Mouse (Mus musculus) 3T3-L1 (cell line): ENCODE data around the gene Crk.

Experiments
- DNase-seq: peaks from one replicate; pipeline ENCODE4 v3.0.0-alpha.2; 2015; ENCODE audit warnings: low read depth, low spot score

Crk gene

DNA sequence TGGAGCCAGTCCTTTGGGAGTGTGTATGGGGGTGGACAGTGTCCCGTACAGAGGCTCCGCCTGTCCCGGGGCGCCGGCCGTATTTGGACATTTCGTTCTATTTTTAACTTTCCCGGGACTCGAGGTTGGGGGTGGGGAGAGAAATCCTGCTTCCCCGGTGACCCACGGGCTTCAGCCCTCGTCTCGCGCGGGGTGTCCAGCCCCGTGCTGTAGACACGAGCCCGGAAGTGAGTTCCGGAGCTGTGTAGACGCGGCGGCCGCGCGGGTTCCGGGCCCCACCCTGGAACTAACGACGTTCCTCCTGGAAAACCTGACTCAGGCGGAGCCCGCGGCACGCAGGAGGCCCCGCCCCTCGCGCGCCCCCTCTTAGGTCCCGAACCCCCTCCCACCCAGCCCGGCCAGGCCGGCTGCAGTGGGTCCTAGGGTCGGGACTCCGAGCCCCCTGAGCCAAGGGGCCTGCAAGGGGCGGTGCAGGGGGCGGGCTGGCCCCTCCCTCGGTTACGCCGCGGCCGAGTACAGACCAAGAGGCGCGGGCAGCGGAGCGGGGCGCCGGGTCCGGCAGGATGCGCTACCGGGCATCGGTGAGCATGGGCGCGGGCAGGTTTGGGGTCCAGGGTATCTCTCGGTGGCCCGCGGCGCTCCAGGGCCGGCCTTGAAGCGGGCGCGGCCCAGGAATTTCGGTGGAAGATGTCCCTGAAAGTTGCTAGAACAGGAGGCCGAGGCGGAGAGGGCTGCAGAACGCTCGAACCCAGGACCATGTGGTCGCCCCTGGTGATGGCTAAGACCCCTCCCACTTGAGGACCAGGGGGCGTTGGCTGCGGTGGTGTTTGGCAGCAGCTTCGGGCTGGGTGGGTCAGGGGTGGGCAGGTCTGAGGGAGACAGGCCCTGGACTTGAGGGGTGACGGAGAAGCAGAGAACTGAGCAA is 23.2 kb upstream of the Crk start:
- peak; percentile 85 for DNase-seq

DNA sequence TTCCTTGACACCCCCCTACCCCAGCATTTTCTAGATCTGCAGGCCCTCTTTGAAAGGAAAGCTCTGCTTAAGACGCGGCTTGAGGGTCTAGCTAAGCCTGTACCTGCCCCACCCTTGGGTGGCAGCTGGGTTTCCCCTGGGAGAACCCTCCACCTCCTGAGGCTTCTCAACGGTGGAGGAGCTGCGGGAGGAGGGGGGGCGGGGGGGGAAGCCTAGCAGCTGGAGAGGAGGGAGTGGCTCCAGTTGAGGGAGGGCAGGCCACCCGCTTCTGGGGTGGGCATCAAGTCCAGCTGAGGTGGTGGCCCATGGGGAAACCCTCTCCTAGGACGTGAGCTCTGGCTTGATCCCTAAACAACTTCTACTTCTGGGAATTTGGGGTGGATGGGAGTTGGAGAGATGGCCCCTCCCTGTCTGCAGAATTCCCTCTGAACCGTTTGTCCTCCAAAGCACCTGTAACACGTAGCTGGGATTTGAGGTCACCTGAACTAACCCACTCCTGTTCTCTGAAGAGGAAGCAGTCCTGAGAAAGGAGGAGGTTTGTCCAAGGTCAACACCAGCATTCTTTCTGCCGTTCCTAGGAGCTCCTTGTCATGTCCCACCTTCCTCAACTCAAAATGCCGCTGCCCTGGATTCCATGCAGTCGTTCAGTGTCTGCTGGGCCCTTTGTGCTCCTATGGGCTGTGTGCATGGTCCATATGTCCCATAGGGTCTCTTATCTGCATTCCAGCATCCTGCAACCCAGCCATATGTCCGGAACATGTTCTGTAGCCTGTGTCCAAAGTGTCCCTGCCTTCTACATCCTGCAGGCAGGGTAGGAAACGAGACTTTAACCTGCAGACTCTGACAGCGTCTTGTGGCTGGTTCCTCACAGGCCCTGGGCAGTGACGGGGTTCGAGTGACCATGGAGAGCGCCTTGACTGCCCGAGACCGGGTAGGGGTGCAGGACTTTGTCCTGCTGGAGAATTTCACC is 22.2 kb upstream of the Crk start:
- no peak for DNase-seq

DNA sequence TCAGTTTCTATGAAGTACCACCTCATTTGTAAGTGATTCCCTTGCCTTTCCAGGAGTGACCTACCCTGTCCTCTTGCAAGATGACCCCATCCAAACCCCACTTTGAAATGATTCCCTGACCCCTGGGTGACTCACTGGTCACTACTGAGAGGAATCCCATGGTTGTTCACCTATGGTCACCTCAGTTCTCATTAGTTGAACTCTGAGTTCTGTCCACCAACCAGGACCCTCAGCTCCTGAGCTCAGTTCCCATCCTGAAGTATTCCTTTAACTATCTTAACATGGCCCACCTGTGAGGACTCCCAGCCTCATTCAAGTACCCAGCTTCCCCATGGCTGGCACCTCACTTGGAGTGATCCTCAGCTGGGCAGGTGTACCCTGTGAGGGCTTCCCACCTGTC is 21.2 kb upstream of the Crk start:
- DNase-seq: no peak

DNA sequence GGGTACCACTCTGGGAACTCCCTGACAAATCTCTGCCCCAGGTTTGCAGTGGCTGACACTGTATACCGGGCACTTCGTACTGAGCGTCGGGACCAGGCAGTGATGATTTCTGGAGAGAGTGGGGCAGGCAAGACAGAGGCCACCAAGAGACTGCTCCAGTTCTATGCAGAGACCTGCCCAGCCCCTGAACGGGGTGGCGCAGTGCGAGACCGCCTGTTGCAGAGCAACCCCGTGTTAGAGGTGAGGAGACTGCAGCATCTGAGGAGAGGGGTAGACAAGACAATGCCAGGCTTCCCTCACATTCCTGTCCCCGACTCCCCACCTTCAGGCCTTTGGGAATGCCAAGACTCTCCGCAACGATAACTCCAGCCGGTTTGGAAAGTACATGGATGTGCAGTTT is 20.7 kb upstream of the Crk start:
- DNase-seq: no peak

DNA sequence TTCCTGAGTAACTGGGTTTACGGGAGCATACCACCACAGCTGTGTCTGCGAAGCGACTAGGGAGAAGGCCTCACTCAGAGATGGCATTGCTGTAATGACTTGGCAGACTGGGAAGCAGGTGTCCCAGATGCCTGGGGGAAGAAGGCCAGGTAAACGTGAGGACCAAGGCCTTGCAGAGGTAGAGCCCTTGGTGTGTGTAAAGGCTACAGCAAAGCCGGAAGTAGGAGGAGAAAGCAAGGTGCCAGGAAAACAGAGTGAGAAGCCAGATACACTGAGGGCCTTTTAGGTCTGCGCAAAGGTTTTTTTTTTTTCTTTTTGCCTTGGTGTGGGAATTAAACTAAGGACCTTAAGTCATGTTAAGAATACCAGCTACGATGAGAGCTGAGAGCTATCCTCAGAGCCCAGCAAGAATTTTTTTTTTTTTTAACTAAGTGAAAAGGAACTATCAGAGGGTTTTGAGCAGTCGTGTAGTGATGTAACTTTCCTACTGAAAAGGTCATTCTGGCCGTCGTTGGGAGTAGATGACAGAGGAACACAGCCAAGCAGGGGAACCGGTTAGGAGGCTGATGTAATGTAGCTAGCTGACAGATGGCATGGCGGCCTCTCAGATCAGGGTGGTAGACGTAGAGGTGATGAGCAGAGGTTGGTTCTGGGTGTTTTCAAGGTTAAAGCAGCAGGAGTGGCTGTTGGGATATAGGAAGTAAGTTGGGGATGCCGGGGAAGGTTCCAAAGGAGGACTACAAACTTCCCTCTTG is 19.9 kb upstream of the Crk start:
- DNase-seq: no peak

DNA sequence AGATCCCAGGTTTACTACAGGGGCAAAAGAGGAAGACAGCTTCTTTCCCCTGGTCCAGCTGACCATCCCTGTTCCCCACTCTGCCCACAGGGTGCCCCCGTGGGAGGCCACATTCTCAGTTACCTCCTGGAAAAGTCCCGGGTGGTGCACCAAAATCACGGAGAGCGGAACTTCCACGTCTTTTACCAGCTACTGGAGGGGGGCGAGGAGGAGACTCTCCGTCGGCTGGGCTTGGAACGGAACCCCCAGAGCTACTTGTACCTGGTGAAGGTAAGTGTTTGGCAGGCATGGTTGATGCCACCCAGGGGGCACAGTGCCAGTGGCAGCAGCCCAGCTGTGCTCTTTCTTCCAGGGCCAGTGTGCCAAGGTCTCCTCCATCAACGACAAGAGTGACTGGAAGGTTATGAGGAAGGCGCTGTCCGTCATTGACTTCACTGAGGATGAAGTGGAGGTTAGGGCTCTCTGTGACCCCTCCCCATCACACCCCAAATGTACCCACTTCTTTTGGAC is 18.9 kb upstream of the Crk start:
- DNase-seq: no peak

DNA sequence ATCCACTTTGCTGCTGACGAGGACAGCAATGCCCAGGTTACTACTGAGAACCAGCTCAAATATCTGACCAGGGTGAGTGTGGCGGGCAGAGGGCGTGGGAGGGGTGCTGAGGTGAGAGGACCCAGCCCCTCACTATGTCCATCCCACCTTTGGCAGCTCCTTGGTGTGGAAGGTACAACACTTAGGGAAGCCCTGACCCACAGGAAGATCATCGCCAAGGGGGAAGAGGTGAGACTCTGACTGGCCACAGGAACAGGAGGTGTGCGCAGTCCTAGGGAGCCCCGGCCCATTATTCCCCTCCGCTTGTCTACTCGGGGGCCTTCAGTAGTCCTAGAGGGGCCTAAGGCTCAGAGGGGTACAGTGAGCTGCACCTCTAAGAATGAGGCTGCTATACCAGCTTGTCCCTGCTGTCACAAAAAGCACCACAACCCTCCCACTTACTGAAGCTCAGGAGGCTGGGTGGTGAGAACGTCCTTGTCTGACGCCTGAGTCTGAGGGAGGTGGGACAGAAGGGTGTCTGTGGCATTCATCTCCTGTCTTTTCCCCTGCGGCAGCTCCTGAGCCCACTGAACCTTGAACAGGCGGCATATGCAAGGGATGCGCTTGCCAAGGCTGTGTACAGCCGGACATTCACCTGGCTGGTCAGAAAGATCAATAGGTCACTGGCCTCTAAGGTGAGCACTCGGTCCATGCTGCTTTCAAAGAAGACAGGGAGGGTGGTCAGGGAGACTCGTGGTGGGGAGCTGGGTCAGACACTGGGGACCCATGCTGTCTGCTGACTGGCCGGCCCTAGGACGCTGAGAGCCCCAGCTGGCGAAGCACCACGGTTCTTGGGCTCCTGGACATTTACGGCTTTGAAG is 17.9 kb upstream of the Crk start:
- no peak for DNase-seq

DNA sequence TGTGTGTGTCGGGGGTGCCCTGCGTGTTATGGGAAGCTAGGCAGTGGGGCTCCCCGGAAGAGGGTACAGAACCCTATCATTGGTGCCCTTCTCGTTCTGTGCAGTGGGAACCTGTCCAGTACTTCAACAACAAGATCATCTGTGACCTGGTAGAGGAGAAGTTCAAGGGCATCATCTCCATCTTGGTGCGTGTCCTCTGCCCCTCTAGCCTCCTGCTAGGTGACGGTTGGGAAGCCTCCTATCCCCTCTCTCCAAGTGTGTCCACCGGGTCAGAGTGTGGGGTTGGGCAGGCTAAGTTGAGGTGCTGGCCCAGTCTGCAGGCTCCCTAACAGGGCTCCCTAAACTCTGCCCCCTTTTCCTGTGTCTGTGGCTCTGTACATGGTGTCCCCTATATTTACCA is 16.9 kb upstream of the Crk start:
- DNase-seq: no peak

DNA sequence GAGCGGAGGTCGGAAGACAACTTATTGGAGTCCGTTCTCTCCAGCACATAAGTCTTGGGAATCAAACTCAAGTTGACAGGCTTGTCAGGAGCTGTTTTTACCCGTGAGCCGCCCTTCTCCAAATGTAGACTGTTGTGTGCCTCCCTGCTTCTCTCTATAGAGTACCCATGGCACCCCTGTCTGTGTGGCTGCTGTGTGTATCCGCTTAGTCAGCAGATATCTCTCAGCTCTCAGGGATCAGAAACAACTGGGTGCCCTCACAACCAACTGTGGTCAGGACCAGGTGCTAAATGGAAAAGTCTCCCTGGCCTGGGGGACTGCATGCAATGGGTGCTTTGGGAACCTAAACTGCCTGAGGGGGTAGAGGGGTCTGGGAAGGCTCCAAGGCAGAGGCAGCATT is 12.8 kb upstream of the Crk start:
- DNase-seq: no peak

DNA sequence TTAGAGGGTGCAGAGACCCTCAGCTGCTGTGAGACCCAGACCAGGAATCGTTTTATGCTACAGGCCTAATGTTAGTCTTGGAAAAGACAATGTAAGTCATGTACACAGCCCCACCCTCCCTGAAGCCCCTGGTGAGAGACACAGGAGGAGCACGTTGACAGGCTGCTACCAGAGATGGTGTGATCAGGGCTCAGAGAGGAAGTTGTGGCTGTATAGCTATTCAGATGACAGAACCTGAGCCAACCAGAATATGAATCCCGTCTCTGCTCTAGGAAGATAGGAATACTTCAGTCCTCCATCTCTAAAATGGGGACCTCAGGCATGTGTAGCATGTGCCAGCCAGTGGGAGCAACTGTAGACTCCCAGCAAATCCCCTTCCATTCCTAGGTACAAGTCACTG is 10.4 kb upstream of the Crk start:
- no peak for DNase-seq

DNA sequence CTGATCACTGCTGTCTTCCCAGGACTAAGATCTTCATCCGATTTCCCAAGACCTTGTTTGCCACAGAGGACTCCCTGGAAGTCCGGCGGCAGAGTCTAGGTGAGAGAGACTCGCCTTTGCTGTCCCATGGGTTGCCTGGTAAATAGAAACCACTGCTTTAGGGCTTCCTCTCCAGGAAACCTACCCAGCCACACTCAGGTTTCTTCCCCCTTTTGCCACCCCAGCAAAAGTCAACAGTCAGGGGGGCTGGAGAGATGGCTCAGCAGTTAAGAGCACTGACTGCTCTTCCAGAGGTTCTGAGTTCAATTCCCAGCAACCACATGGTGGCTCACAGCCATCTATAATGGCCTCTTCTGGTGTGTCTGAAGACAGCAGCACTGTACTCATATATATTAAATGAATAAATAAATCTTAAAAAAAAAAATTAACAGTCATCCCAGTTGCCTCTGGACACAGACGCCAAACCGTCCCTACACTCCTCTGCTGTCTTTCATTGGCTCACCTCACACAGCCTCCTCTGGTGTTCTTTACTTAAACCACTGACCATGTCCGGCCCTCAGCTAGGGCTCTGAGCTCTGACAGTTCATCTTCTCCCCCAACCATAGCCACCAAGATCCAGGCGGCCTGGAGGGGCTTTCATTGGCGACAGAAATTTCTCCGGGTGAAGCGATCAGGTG is 9.7 kb upstream of the Crk start:
- DNase-seq: no peak

DNA sequence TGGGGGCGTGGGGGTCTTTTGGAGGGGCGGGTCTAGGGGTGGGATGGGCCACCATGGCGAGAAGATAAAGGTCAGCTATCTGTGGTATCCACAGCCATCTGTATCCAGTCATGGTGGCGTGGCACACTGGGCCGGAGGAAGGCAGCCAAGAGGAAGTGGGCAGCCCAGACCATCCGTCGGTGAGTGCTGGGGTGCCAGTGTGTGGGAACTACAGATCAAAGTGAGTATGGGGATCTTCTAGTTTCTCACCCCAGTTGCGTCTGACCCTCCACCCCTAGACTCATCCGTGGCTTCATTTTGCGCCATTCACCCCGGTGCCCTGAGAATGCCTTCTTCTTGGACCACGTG is 9.2 kb upstream of the Crk start:
- no peak for DNase-seq

DNA sequence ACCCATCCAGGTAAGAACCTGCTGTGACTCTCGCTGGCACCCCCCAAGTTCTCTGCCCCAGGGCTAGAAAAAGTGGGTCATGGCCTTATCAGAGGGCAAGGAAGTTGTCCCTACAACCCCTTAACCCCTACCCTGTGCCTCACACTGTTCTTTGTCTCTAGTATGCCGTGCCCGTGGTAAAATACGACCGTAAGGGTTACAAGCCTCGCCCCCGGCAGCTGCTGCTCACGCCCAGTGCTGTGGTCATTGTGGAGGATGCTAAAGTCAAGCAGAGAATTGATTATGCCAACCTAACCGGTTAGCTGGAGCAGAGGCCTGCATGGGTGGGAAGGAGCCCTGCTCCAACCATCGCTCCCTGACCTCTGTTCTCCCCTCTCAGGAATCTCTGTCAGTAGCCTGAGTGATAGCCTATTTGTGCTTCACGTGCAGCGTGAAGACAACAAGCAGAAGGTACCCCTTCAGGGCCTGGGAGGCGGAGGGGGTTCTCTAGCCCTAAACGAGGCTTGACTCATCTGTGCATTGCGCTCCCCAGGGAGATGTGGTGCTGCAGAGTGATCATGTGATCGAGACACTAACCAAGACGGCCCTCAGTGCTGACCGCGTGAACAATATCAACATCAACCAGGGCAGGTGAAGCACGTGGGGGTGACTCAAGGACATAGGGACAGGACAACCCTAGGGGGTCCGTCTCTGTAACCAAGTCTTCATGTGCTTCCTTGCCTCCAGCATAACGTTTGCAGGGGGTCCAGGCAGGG is 7.5 kb upstream of the Crk start:
- DNase-seq: no peak

DNA sequence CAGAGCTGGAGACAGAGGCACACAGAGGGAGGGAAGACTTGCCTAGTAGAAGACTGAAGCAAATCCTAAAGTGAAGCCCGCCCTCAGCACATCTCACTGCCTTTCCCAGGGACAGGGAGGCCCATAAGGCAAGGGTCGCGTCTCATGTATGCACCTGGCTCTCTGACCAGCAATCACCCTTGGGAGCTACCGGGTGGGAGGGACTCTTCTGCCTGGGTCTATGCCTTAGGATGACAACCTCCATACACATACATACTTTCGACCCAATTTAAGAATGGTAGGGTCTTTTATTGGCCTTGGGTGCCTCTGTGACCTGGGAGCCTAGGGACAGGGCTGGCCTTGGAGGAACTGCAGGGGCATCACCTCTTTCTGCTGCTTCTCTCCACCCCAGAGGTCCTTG is 5.6 kb upstream of the Crk start:
- DNase-seq: no peak

DNA sequence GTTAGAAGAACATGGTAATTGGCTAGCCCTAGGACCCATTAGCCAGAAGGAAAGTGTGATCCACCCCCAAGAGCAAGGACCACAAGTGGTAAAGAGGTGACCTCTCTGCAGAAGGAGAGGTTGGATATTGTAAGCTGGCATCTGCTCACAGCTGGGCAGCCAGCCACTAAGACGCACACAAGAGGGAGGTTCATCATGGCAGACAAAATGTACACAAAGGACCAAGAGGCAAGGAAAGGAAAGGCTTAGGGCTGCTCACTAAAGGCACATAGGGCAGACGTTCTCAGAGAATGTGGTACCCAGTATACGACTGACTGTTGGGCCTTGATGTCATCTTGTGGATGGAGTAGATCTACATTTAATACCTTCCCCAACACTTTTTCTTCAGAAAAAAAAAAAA is 4.2 kb upstream of the Crk start:
- no peak for DNase-seq

DNA sequence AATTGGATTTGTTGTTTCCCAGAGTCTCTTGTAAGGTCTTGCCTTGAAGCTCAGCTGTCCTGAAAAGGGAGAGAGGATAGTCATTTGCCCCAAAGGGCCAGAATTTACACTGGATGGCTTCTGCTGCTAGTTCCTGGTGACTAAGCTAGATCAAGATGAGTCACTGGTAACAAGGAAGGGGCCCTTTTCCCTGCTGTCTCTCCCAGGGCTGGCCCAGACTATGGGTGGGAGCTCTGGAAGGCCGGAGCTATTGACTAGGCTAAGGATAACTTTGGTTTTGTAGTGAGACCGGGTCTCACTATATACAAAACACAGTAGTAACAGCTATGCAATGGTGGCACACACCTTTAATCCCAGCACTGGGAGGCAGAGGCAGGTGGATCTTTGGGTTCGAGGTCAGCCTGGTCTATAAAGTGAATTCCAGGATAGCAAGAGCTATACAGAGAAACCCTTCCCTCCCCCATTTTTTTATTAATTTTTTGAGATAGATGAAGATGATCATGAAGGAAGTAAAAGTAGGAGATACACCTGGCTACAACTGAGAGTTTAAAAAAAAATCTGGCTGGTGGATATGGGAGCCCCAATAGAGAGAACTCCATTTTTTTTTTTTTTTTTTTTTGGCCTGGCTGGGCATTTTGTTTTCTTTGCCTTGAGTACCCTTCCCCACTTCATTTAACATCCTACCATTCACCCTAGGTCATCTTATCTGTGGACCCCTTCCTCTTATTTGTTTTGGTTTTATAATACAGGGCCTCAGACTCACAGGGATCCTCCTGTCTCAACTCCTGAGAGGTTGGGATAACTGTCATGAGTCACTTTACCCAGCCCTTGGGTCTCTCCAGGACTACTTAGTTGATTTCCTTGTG is 945 bp upstream of the Crk start:
- DNase-seq: peak; percentile 82

DNA sequence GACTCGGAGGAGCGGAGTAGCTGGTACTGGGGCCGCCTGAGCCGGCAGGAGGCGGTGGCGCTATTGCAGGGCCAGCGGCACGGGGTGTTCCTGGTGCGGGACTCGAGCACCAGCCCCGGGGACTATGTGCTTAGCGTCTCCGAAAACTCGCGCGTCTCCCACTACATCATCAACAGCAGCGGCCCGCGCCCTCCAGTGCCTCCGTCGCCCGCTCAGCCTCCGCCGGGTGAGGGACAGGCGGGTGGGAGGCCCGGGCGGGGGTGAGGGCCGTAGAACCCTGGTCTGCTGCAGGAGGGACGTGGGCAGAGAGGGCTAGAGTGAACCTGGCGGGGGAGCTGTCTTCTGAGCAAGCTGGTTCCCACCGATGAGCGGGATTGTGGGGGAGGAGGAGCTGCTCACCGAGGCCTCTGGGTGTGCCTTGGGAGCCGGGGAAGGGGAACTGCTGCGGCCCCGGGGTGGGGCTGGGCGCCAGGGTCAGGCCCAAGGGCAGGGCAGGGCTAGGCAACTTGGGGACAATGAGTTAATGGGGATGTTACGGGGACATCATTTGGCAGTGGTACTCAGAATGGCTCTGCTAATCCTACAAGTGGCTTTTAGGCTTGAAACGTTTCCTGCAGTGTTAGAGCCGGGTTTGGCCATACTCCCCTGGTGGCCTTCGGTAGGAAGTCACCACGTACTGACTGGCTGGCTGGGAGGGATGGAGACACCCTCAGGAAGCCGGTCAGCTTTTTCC is 546 bp downstream of the Crk start:
- peak; percentile 84 for DNase-seq

DNA sequence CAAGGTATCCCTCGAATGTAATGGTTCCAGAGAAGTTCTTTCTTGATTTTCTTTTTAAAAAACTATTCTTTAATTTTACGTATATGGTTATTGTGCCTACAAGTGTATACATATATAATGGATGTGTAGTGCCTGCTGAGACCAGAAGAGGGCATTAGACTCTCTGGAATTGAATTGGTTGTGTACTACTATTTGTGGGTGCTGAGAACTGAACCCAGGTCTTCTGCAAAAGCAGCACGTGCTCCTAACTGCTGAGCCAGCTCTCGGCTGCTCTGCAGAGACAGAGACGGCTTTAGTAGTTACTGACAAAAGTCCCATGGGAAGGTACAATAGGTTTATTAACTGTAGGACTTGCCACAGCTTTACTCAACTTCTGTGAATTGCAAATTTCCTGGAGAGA is 5.4 kb downstream of the Crk start:
- no peak for DNase-seq
